Mouse (Mus musculus) liver, embryonic 14.5 days (tissue): ENCODE results near the gene Trit1. TPM values are rescaled to one million over a fixed set of nuclear protein-coding genes. Genes with fewer than 3 reads are reported as not detected.

Experiments used
- ATAC-seq: fragments of 200-750 bp; cut with Nextera tagmentation; 2 replicates; pipeline ENCODE4 v1.8.0; 2017; ENCODE audit warnings: moderate number of reproducible peaks, mild to moderate bottlenecking, moderate library complexity; ENCODE audit not compliant: insufficient read depth
- DNase-seq, 3 experiments: peaks; one replicate each; pipeline ENCODE4 v3.0.0-alpha.2; 2012 to 2013; ENCODE audit warnings: low read depth in 3 of 3, low spot score in 3 of 3
- H3K27ac ChIP-seq: fragments of 300-500 bp; sonication (generic); 2 replicates; pipeline ENCODE4 v1.5.1; 2014; ENCODE audit warnings: moderate library complexity, mild to moderate bottlenecking, control low read depth, inconsistent platforms
- H3K27me3 ChIP-seq: fragments of 300-500 bp; sonication (generic); 2 replicates; pipeline ENCODE4 v1.6.1; 2014; ENCODE audit warnings: mild to moderate bottlenecking, low read length, moderate library complexity; ENCODE audit not compliant: control insufficient read depth, insufficient read depth
- H3K36me3 ChIP-seq: fragments of 300-500 bp; sonication (generic); replicated peaks from 2 replicates; pipeline ENCODE4 v1.6.1; 2014; ENCODE audit warnings: low read depth; ENCODE audit not compliant: control insufficient read depth, insufficient read depth
- H3K4me1 ChIP-seq, 2 experiments: fragments of 200-500 bp in 1 of 2; fragments of 300-500 bp in 1 of 2; sonication (generic) in 1 of 2; replicated peaks; 2 replicates each; pipeline ENCODE4 v1.6.1; 2012 to 2014; ENCODE audit warnings: antibody characterized with exemption in 1 of 2, inconsistent platforms in 1 of 2, low read length in 1 of 2; ENCODE audit not compliant: control insufficient read depth in 2 of 2, insufficient read depth in 2 of 2
- H3K4me2 ChIP-seq: fragments of 300-500 bp; sonication (generic); 2 replicates; pipeline ENCODE4 v1.6.1; 2014; ENCODE audit warnings: low read depth, mild to moderate bottlenecking, control low read depth, moderate library complexity
- H3K4me3 ChIP-seq, 2 experiments: fragments of 200-500 bp in 1 of 2; fragments of 300-500 bp in 1 of 2; sonication (generic) in 1 of 2; 2 replicates each; pipeline ENCODE4 v1.5.1; 2012 to 2014; ENCODE audit warnings: low read depth in 2 of 2, low read length in 2 of 2, mild to moderate bottlenecking in 2 of 2, control low read depth in 1 of 2, inconsistent platforms in 1 of 2, moderate library complexity in 1 of 2; ENCODE audit not compliant: insufficient read depth in 1 of 2
- H3K9ac ChIP-seq: fragments of 300-500 bp; sonication (generic); replicated peaks from 2 replicates; pipeline ENCODE4 v1.6.1; 2014; ENCODE audit warnings: mild to moderate bottlenecking, control low read depth, moderate library complexity
- H3K9me3 ChIP-seq: fragments of 300-500 bp; sonication (generic); 2 replicates; pipeline ENCODE4 v1.6.1; 2016; ENCODE audit warnings: low read length, mixed read lengths; ENCODE audit not compliant: control insufficient read depth
- CTCF ChIP-seq: IDR thresholded peaks from 2 replicates; pipeline ENCODE4 v1.5.1; 2016; ENCODE audit warnings: antibody characterized with exemption, low read depth, control low read depth
- EP300 ChIP-seq: IDR thresholded peaks from 2 replicates; pipeline ENCODE4 v1.6.1; 2016; ENCODE audit warnings: antibody characterized with exemption, low read depth
- WGBS: fragments of 180-500 bp; shearing (Covaris S2); extraction: QIAGEN DNeasy Blood & Tissue Kit; methylation state at CpG from one replicate; pipeline ENCODE4 v1.1.7; 2014; ENCODE audit not compliant: insufficient replicate concordance; 5-methylcytosine and 5-hydroxymethylcytosine counted together
- polyA plus RNA-seq, 2 experiments: library from polyadenylated mRNA; depleted of rRNA in 1 of 2; stranded (reverse) in 1 of 2; unstranded in 1 of 2; fragments of >200 nt; fragmentation: Nextera tagmentation in 1 of 2; extraction: Ambion mirVana in 1 of 2; gene quantifications; 2 replicates each; pipeline versions ENCODE4 v1.2.1 to v1.2.3; 2012 to 2014

Gene Trit1
- polyA plus RNA-seq, 2 experiments: 3.7 to 5.2 TPM

DNA sequence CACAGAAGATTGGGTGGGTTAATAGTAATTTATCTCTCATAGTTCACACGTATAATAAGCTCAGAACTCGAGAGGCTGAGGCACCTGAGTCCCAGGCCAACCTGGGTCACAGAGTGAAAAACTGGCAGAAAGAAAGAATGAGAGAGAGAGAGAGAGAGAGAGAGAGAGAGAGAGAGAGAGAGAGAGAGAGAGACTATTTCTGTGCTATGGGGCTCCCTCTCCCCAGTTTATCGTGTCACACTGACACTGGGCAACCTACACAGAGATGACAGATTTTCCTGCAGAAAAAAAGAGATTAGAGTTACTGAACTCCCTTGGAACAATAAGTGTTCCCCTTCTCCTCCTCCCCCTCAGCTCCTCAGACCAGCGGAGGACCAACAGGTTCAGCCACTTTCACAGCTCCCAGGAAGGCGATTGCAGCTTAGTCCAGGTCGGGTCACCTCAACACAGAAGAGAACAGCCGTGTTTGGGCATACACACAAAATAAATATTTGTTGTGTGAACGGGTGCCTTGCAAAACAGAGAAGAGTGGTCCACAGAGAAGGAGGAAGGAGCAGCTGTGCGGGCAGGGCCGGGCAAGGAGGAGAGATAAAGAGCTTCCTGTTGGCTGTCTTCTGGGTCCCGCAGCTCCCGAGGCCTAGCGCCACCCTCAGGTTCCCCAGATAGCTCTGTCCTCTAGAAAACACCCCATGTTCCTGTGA lies 55.0 kb downstream of the Trit1 start:
- Histone ChIP-seq H3K4me1 (0 out of 4 replicates have a peak, but pooled peaks cover 0 to 3% of the 10 kb centered on the region in 2 experiments), H3K36me3 (no peaks in the 10 kb centered on the region), H3K27ac (no peak overlapping the region), H3K9me3 (no peaks in the 10 kb centered on the region), H3K4me3 (no peak overlapping the region), H3K4me2 (peak overlapping the region; percentile 49), H3K27me3 (no peaks in the 10 kb centered on the region; the same call in 1 of the 2 replicates), H3K9ac (no peak overlapping the region)
- TF ChIP-seq CTCF (peak; percentile 54), EP300 (no peak)
- ATAC-seq (peak; percentile 55; the same call in 1 of the 2 replicates), DNase-seq (peak in 1 of 3 experiments; percentile 14)
- 3% methylated on average over 13 of the region's 13 CpGs for WGBS

DNA sequence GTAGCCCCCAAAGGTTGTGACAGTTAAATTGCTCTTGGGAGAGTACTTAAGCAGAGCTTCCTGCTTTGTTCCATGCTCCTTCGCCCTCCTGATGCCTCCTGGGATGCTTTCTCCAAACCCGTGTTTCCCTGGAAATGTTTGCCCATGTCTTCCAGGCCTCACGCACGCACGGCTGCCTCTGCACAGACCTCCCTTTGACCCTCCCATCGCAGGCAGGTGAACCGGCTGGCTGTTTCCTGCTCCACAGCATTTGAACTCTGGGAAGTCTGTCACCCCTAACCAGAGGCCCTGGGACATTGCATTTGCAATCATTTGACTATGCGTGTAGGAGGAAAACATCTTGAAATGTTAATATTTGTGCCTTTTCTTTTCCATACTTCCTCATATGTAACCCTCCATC lies 60.5 kb downstream of the Trit1 start:
- Histone ChIP-seq H3K27ac (no peak overlapping the region), H3K9ac (no peak overlapping the region), H3K36me3 (no peaks in the 10 kb centered on the region), H3K4me3 (no peak overlapping the region), H3K4me2 (no peak overlapping the region), H3K27me3 (no peaks in the 10 kb centered on the region), H3K9me3 (no peaks in the 10 kb centered on the region), H3K4me1 (peaks cover 0 to 4% of the 10 kb centered on the region in 2 experiments; a peak in 1 of 4 replicates)
- WGBS: 62% methylated on average over 8 of the region's 8 CpGs
- no peak for TF ChIP-seq CTCF
- no peak for TF ChIP-seq EP300
- no peak for DNase-seq
- ATAC-seq: no peak

DNA sequence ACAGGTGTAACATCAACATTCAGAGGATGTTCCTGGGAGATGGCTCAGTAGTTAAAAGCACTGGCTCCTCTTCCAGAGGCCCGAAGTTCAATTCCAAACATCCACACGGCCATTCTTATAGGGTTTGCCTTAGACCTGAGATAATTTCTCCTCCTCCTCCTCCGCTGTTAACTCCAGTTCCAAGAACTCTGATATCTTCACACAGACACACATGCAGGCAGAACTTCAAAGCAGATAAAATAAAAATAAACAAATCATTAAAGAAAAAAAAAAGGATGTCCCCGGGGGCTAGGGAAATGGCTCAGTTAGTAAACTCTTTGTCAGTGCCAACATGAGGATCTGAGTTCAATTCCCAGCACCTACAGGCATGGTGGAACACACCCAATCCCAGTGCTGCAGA lies 61.8 kb downstream of the Trit1 start:
- peak; percentile 50; the same call in 1 of the 2 replicates for ATAC-seq
- WGBS: 18% methylated on average over 4 of the region's 4 CpGs
- H3K9ac ChIP-seq: no peak overlapping the region
- H3K36me3 ChIP-seq: no peaks in the 10 kb centered on the region
- H3K9me3 ChIP-seq: no peaks in the 10 kb centered on the region
- peak in 2 of 3 experiments; percentile 20 to 27 for DNase-seq
- no peak overlapping the region for H3K27ac ChIP-seq
- no peak overlapping the region for H3K4me3 ChIP-seq
- H3K4me1 ChIP-seq: peaks cover 0 to 4% of the 10 kb centered on the region in 2 experiments; a peak in 1 of 4 replicates
- no peak for TF ChIP-seq CTCF
- no peak for TF ChIP-seq EP300
- H3K27me3 ChIP-seq: no peaks in the 10 kb centered on the region
- H3K4me2 ChIP-seq: no peak overlapping the region; the same call in 1 of the 2 replicates

DNA sequence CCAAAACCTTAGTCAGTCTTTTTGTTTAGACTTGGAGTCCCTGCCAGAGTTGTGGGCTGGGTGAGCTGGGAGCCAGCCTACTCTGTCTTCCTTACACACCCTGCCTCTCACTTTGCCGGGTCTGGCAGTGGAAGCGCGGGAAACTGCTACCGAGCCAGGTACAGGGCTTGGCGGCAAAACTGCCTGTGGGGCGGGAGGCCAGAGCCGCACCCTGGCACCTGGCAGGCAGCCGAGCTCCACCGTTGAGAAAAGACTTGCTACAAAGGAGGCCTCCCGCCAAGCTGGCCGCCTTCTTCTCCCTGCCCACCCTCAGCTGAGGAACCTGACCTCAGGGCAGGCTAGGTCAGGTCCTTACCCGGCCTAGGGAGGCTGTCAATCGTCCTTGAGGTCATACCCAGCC lies 64.4 kb downstream of the Trit1 start:
- no peaks in the 10 kb centered on the region for H3K36me3 ChIP-seq
- no peak overlapping the region for H3K4me2 ChIP-seq
- peaks cover 0 to 4% of the 10 kb centered on the region in 2 experiments; a peak in 1 of 4 replicates for H3K4me1 ChIP-seq
- no peak overlapping the region for H3K4me3 ChIP-seq
- H3K9me3 ChIP-seq: no peaks in the 10 kb centered on the region
- WGBS: 56% methylated on average over 13 of the region's 13 CpGs
- ATAC-seq (no peak), DNase-seq (no peak)
- H3K27ac ChIP-seq: no peak overlapping the region
- no peak overlapping the region for H3K9ac ChIP-seq
- H3K27me3 ChIP-seq: no peaks in the 10 kb centered on the region
- TF ChIP-seq EP300 (no peak), CTCF (no peak)
